Mouse (Mus musculus): ENCODE measurements around the gene Zbtb1.

The Zbtb1 gene

GRCm38 (mm10) chr12:76369206-76369977 is 674 bp upstream of the Zbtb1 start, which contains the start of gene Zbtb25:
Gene Zbtb25, minus strand, starts transcription at chr12:76369602.
- DNase-seq = peak; percentile 91 to 95

DNA sequence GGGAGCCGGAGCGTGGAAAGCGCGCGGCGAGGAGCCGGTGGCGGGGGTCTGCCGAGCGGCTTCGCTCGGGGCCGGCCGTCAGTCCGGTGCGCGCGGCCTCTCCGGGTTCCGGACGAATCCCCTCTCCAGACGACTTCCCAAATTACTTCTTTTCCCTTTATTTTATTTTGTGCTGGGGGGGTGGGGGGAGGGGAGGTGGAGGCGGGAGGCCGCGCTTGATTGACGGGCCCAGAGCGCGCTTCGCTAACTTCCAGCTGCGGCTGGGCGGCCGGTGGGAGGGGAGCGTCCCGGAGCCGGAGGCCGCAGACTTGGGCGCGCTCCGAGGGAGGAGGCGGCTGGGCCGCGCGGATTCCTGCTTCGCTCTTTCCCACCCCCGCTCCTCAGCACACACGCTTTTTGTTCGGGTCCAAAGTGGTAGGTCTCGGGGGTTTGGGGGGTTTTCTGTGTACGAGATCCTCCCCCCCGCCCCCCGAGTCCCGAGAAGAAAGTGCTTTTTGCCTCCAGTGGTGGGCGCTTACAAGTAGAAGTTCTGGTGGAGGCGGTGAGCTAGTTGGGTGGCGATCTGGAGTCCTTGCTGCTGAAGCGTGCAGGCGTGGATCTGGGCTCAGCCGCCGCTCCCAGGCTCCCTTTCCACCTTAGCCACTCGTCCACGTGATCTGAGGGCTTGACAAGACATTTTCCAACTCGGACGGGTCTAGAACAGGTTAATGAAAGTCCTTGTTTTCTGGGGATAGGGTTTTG is 935 bp downstream of the Zbtb1 start:
- peak; percentile 69 to 77 for DNase-seq

DNA sequence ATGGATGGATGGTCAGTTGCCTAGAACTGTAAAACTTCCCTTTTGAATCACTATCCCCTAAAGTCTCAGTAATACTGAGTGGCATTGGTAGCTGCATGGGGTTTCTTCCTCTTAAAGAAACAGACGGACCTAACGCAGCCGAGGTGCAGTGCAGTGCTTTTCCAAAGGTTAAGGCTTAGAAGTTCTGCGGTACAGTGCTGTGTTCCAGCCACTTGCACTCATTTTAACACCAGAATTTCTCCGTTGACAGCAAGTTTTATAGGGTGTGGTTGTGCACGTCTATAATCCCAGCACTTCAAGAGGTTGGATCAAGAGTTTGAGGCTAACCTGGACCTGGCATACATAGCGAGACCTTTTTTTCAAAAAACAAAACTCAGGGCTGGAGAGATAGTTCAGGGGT is 2.0 kb downstream of the Zbtb1 start:
- DNase-seq = no peak

DNA sequence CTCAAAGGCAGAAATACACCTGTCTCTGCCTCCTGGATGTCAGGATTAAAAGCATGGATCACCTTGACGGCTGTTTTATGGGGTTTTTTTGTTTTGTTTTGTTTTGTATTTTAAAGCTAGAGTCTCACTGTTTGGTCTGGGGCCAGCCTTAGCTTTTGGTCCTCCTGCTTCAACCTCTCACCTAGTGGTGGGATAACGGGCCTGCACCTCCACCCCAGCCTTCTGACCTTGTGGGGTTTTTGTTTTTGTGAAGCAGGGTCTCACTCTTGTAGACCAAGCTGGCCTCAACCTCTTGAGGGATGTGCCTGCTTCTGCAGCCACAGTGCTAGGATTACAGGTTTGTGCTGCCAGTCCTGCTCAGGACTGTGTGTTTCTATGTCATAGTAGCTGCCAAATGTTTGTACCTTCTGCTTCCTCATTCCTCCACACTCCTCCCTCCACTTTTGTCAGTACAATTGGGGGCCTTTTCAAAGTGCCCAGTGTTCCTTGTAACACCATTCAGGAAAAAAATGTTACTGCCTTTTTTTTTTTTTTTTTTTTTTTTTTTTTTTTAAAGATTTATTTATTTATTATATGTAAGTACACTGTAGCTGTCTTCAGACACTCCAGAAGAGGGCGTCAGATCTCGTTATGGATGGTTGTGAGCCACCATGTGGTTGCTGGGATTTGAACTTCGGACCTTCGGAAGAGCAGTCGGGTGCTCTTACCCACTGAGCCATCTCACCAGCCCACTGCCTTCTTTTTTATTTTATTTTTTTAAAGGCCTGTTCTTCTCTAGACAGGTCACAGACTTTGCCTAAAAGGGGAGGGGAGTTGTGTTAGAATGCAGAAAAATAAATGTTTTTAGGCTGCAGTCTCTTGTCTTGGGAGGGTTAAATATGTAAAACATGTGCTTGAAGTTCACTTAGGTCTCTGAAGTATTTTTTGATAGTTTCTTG is 3.1 kb downstream of the Zbtb1 start:
- DNase-seq = peak; percentile 21 to 54

- no peak for DNase-seq
Measured at GRCm38 (mm10) chr12:76373991-76374390, 3.9 kb downstream of the Zbtb1 start.

DNA sequence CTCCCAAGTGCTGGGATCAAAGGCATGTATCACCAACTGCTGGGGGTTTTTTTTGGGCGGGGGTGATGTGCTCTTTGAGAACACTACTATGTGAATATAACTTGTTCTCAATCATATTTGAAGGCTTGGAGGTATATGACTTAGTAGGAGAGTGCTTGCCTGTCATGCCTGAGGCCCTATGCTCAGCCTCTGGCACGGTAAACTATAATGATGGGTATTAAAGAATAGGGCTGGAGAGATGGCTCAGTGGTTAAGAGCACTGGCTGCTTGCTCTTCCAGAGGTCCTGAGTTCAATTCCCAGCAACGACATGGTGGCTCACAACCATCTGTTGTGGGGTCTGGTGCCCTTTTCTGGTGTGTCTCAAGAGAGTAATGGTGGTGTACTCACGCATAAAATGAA is 4.8 kb downstream of the Zbtb1 start:
- DNase-seq = no peak

DNA sequence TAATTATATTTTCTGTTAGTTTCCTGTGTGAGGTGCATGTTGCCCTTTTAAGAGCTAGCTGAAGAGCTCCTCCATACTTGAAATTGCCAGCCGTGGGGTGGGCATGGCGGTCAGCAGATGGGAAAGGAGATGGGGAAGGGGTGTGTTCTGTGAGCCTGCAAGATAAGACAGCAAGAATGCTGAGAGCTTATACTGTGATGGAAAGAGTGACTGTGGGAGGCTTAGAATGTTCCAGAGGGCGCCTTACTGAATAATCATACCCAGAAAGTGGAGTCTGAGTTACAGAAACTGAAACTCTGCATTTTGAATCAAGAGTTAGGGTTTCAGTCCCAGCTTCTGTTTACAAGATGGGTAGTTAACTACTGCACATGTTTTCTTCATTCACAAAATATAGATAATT is 5.4 kb downstream of the Zbtb1 start:
- no peak for DNase-seq

DNA sequence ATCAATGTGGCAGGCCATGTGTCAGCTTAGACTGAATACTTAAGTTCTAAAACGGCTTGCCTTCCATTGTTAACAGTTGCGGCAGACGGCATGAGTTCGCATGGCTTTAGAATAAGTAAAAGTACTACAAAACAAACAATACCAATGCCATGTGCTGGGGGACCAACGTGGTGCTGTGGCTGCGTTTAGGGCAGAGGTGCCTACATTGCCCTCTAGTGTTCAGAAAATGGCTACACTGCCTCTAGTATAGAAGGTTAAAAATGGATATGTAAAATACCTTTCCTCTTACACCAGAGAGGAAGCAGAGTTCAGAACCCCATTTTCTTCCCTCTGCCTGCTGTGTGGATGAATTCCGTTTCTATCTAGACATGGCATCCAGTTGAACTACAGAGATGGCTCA is 6.6 kb downstream of the Zbtb1 start:
- peak; percentile 39 to 57 for DNase-seq

DNA sequence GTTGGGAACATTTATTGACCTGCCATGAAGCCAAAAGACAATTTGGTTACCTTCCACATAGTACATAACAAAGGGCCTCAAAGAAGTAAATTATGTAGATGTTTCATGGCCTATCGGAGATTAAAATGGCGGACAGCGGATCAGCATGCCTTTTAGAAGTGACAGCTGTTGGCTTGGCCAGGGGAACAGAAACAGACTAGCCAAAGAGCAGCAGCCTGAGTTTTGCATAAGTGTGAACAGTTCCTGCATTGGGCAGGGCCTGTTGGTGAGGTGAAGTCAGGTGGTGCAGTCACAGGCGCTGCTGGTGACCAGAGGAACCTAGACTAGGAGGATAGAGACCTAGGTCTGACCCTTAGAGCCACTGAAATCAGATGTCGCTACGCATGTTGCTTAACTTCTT is 7.0 kb downstream of the Zbtb1 start:
- DNase-seq = no peak

GRCm38 (mm10) chr12:76377726-76378125 is 7.7 kb downstream of the Zbtb1 start:
- DNase-seq = no peak

DNA sequence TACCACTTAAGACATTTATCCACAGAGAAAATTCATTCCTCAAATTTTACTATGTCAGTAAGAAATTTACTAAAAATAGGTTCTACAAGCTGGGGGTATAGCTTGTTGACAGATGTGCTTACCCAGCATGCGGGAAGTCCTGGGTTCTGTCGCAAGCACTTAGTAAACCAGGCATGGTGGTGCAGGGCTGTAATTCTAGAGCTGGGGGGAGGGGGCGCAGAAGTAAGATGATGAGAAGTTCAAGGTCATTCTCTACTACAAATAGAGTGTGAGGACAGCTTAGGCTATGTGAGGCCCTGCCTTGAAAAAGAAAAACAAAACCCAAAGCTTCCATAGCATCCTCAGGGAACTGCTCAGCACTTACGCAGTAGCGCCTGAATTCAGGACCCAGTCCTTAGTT is 8.5 kb downstream of the Zbtb1 start:
- no peak for DNase-seq

DNA sequence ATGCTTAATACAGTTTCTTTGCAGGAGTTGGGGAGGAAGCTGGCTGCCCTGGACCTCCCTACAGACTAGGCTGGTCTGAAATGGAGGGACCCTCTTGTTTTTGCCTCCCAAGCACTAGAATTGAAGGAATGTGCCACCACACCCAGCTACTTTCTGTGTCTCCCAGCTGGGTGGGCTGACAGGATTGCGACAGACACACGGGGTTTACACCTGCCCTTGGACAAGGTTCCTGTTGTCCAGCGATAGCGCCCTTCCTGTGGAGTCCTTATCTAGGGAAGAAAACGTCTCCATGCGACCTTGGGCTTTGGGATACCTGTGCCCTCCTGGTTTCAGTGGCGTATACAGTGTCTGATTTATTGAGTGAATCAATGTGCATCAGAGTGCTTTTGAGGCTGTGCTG is 10.1 kb downstream of the Zbtb1 start:
- no peak for DNase-seq

DNA sequence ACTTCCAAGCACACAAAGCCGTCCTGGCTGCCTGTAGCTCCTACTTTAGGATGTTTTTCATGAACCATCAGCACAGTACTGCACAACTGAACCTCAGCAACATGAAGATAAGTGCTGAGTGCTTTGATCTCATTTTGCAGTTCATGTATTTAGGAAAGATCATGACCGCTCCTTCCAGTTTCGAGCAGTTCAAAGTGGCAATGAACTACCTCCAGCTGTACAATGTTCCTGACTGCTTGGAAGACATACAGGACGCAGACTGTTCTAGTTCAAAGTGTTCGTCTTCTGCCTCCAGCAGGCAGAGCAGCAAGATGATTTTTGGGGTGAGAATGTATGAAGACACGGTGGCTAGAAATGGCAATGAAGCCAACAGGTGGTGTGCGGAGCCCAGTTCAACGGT is 15.3 kb downstream of the Zbtb1 start:
- DNase-seq = no peak

DNA sequence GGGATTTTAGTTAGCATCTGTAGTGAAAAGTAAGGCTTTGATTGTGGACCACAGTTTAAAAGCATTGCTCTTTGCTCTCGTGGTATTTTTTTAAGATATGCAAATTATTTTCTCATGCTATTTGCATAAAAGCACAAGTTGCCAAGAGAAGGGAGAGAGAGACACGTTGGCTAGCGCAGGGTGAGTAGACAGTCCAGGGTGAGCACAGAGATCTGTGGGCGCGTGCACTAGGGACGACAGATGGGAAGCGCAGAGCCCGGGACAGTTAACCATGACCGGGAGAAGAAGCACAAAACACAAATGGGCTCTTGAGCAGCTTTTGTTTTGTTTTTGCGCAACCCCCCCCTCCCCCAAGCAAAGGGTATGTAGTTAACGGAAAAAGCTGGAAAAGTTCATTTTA is 18.7 kb downstream of the Zbtb1 start:
- peak; percentile 67 to 74 for DNase-seq

DNA sequence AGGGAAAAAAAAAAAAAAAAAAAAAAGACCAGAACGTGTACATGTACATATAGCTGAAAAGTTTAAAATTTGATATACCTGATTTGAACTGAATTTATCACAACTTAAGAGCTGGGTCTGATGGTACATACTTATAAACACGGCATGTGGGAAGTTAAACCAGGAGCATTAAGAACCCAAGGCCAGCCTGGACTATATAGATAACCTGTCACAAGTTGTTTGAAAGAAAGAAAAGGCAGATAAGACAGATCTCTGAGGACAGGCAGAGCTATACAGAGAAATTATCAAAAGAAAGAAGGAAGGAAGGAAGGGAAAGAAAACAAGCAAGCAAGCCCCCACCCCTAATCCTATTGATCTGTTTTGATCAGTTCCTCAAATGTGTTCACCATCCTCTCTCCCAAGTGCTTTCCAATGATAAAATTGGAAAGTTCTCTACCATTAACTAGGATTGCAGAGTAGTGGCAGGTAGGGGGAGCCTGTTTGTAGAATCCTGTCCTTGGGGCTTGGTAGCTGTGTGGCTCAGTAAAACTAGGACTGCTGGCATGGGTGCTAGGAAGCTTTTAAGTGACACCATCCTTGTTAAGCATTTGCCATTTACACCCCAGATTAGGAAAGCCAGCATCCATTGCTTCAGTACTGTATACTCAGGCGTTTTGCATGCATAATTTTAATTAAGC is 21.7 kb downstream of the Zbtb1 start:
- no peak for DNase-seq

DNA sequence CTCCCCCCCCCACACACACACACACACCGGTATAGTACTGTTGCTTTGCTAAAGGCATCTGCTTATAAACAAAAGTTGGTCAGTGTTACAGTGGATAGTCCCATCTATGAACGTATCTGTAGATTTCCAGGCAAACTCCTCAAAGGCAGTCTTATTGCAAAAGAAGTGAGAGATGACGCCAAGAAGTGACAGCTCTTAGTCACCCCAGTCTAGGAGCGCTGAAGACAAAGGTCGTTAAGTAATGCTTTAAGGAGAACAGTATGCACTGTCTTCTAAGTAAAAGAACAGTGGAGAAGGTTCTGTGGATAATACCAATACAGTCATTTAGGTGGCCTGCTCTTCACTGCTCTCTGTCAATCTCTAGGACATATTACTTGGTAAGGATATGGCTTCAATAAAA is 22.9 kb downstream of the Zbtb1 start:
- no peak for DNase-seq

GRCm38 (mm10) chr12:76397281-76397680 is 27.2 kb downstream of the Zbtb1 start:
- no peak for DNase-seq

DNA sequence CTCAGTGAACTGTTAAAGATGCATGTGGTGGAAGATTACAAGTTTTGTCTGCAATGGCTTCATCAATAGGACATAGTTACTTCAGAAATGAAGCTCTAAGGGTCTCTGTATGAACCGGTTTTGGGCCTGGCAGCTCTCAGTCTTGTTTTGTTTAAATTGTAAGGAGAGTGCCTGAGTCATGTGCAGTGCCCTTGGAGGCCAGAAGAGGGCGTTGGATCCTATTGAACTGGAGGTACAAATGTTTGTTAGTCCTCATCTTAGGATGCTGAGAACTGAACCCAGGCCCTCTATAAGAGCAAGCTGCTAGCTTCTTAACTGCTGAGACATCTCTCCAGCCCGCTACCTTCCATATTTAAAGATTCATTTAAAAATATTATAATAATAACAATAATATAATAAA is 31.6 kb downstream of the Zbtb1 start:
- peak in 1 of 2 experiments; percentile 19 for DNase-seq

DNA sequence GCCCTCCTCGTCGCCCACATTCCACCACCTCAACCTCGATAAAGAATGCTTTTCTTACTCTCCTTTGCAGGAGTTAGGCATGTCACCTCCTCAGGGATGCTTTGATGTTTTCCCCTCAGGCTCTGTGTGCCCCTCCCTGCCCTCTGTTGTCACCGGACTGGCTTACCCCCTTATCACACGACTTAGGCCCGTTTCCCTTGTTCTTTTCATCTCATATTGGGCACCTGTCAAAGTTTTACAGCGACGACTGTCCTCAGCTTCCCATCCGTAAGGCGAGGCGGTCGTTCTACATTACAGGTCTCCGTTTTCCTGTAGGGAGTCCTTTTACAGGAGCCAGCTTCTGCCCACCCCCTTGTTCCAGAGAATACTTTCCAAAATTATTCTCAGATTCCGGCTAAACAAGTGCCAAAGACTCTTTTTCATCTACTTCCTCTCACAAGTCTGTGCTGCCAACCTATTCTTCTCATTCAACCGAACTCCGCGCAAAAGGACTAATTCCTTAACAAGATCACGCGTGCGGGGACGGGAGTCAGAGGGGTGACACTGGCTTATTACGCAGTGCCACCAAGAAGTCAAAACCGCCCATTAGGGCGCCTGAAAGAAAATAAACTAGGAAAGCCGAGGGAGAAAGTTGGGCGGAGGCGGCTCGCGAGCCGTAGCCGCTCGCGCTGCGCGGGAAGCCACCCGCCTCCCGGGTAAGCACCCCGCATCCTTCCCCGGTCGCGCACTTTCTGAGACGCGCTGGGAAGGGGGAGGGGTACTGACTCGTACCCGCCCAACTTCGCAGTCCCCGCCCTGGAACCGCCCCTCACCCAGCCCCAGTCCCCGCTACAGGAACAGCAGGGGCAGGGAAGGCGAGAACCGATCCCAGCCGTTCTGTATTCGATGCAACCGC is 33.2 kb downstream of the Zbtb1 start:
- DNase-seq = peak in 1 of 2 experiments; percentile 15

- peak; percentile 100 for DNase-seq
Measured at GRCm38 (mm10) chr12:76403886-76404537, 33.9 kb downstream of the Zbtb1 start, which contains the start of gene Hspa2. Gene Hspa2, plus strand, starts transcription at chr12:76404176.

DNA sequence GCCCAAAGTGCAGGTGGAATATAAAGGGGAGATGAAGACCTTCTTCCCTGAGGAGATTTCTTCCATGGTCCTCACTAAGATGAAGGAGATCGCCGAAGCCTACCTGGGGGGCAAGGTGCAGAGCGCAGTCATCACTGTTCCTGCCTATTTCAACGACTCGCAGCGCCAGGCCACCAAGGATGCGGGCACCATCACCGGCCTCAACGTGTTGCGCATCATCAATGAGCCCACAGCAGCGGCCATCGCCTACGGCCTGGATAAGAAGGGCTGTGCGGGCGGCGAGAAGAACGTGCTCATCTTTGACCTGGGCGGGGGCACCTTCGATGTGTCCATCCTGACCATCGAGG is 34.7 kb downstream of the Zbtb1 start:
- DNase-seq = no peak
